Mouse (Mus musculus) heart, embryonic 10.5 days (tissue): ENCODE measurements around the gene Tspan11. TPM values are rescaled to one million over a fixed set of nuclear protein-coding genes. Genes with fewer than 3 reads are reported as not detected.

ENCODE experiments used
- DNase-seq: peaks from one replicate; pipeline ENCODE4 v3.0.0-alpha.2; 2017; ENCODE audit warnings: low spot score
- H3K27ac ChIP-seq: fragments of 300-500 bp; sonication (generic); 2 replicates; pipeline ENCODE4 v1.5.1; 2016; ENCODE audit warnings: mild to moderate bottlenecking
- H3K27me3 ChIP-seq: fragments of 300-500 bp; sonication (generic); 2 replicates; pipeline ENCODE4 v1.6.1; 2016; ENCODE audit warnings: mild to moderate bottlenecking; ENCODE audit not compliant: poor library complexity, insufficient read depth, severe bottlenecking
- H3K36me3 ChIP-seq: fragments of 300-500 bp; sonication (generic); 2 replicates; pipeline ENCODE4 v1.6.1; 2016; ENCODE audit warnings: mild to moderate bottlenecking, moderate library complexity
- H3K4me1 ChIP-seq: fragments of 300-500 bp; sonication (generic); 2 replicates; pipeline ENCODE4 v1.6.1; 2016; ENCODE audit warnings: mild to moderate bottlenecking
- H3K4me3 ChIP-seq: fragments of 300-500 bp; sonication (generic); 2 replicates; pipeline ENCODE4 v1.5.1; 2016; ENCODE audit warnings: mild to moderate bottlenecking, moderate library complexity
- H3K9me3 ChIP-seq: fragments of 300-500 bp; sonication (generic); 2 replicates; pipeline ENCODE4 v1.6.1; 2016; ENCODE audit warnings: mild to moderate bottlenecking, moderate library complexity
- WGBS: fragments of 180-500 bp; shearing (Covaris S2); methylation state at CpG from one replicate; pipeline ENCODE4 v1.1.7; 2016; 5-methylcytosine and 5-hydroxymethylcytosine counted together
- polyA plus RNA-seq: library from polyadenylated mRNA; unstranded; fragments of >200 nt; fragmentation: Nextera tagmentation; extraction: Ambion mirVana; gene quantifications from 2 replicates; pipeline ENCODE4 v1.2.1, GENCODE M21; 2016

Tspan11 gene
- polyA plus RNA-seq, 1 experiment from 2014 or later, result 1.8 TPM

DNA sequence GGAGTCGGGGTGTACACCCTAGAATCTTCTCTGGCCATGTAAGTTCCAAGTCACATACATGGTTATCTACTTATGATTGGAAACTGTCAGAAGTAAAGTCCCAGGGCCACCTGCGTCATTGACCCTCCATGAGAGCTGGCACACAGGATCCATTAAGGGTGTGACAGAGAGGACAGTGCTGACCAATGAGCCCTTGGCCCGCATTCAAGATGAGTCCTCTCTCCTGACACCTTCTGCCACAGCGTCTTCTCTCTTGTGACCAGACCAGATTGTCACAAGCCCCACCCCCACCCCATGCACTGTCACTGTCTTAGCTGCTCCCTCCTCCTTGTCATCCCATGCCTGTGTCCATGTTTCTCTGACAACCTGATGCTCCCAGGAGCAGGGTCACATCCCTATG lies 115.3 kb downstream of the Tspan11 start:
- DNase-seq, result no peak
- 79% methylated on average over 4 of the region's 4 CpGs for WGBS
- peaks cover 72% of the 10 kb centered on the region for H3K4me1 ChIP-seq

DNA sequence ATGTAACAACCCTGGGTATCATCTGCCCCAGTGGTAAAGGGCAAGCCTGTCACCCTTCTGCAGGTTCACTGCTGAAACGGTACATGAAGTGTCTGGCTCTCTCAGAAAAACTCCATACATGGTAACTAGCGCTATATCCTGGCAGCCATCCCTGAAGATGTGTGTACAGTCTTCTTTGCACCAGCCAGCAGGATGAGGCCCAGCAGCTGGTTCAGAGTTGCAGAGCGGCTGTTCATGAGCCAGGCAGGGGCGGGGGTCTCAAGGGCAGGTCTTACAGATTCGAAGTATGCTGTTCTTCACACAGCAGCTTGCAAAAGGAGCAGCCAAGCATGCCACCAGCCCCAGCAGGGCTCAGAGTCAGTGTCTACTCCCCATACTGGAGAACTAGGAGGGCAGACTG lies 116.2 kb downstream of the Tspan11 start:
- 65% methylated on average over 5 of the region's 5 CpGs for WGBS

More for the DNA sequence above, 115.3 kb downstream of the Tspan11 start:
- Histone ChIP-seq H3K9me3 (no peaks in the 10 kb centered on the region), H3K36me3 (peaks cover 10% of the 10 kb centered on the region), H3K27ac (peak overlapping the region; percentile 48; the same call in 1 of the 2 replicates), H3K27me3 (no peaks in the 10 kb centered on the region), H3K4me3 (no peak overlapping the region)

More for the DNA sequence above, 116.2 kb downstream of the Tspan11 start:
- Histone ChIP-seq H3K4me1 (peaks cover 80% of the 10 kb centered on the region), H3K36me3 (0 out of 2 replicates have a peak, but pooled peaks cover 1% of the 10 kb centered on the region), H3K27ac (peak overlapping the region; percentile 72), H3K27me3 (no peaks in the 10 kb centered on the region), H3K4me3 (no peak overlapping the region), H3K9me3 (no peaks in the 10 kb centered on the region)
- DNase-seq, result no peak

Other genes starting within 250 kb of the Tspan11 start
- 2.0 and 2.9 TPM in 2 replicates for gene Prmt8, start 118.1 kb upstream of the Tspan11 start, polyA plus RNA-seq